Mouse (Mus musculus) intestine, postnatal 0 days (tissue): ENCODE measurements at regions not wholly inside any gene's neighbourhood (a gene's known extent, or its start where the extent isn't known, plus 50 kb on each side); places are given as distances from the start of the nearest gene placed in this dataset.
"Not testable (repeated sequence)": the region's sequence is repeated elsewhere in the genome, so short reads cannot be mapped to it uniquely, and the experiment has no call there.

Source experiments
- ATAC-seq: fragments of 200-750 bp; cut with Nextera tagmentation; 2 replicates; pipeline ENCODE4 v1.8.0; 2017; ENCODE audit warnings: mild to moderate bottlenecking, moderate TSS enrichment, moderate library complexity
- H3K27ac ChIP-seq: fragments of 300-500 bp; sonication (generic); 2 replicates; pipeline ENCODE4 v1.5.1; 2014; ENCODE audit warnings: mild to moderate bottlenecking, low read depth, low read length, moderate library complexity
- H3K27me3 ChIP-seq: fragments of 300-500 bp; sonication (generic); replicated peaks from 2 replicates; pipeline ENCODE4 v1.6.1; 2014; ENCODE audit warnings: low read length, mixed read lengths; ENCODE audit not compliant: control insufficient read depth, insufficient read depth
- H3K36me3 ChIP-seq: fragments of 300-500 bp; sonication (generic); 2 replicates; pipeline ENCODE4 v1.6.1; 2014; ENCODE audit warnings: mild to moderate bottlenecking, moderate library complexity; ENCODE audit not compliant: control insufficient read depth, insufficient read depth
- H3K4me1 ChIP-seq: fragments of 300-500 bp; sonication (generic); replicated peaks from 2 replicates; pipeline ENCODE4 v1.6.1; 2014; ENCODE audit warnings: antibody characterized with exemption, low read length, mixed read lengths; ENCODE audit not compliant: control insufficient read depth, insufficient read depth
- H3K4me2 ChIP-seq: fragments of 300-500 bp; sonication (generic); replicated peaks from 2 replicates; pipeline ENCODE4 v1.6.1; 2014; ENCODE audit warnings: low read depth, mild to moderate bottlenecking, moderate library complexity
- H3K4me3 ChIP-seq: fragments of 300-500 bp; sonication (generic); 2 replicates; pipeline ENCODE4 v1.5.1; 2014; ENCODE audit warnings: low read depth, low read length
- H3K9ac ChIP-seq: fragments of 300-500 bp; sonication (generic); 2 replicates; pipeline ENCODE4 v1.6.1; 2014; ENCODE audit warnings: mild to moderate bottlenecking, low read depth, low read length
- H3K9me3 ChIP-seq: fragments of 300-500 bp; sonication (generic); 2 replicates; pipeline ENCODE4 v1.6.1; 2016; ENCODE audit warnings: mixed run types; ENCODE audit not compliant: control insufficient read depth
- CTCF ChIP-seq: sonication (generic); IDR thresholded peaks from 2 replicates; pipeline ENCODE4 v1.5.1; 2016; ENCODE audit warnings: low read depth, mild to moderate bottlenecking, control low read depth, antibody characterized with exemption, moderate library complexity
- WGBS: fragments of 180-500 bp; shearing (Covaris S2); extraction: QIAGEN DNeasy Blood & Tissue Kit; methylation state at CpG from one replicate; pipeline ENCODE4 v1.1.7; 2014; 5-methylcytosine and 5-hydroxymethylcytosine counted together

- no peaks in the 10 kb centered on the region for H3K36me3 ChIP-seq
- no peak overlapping the region for H3K4me2 ChIP-seq
- H3K9me3 ChIP-seq, result no peaks in the 10 kb centered on the region
- H3K9ac ChIP-seq, result no peak overlapping the region
- no peak for TF ChIP-seq CTCF
- H3K4me3 ChIP-seq, result no peak overlapping the region
- ATAC-seq, result no peak
- WGBS, result 69% methylated on average over 5 of the region's 5 CpGs
- no peaks in the 10 kb centered on the region for H3K27me3 ChIP-seq
- H3K27ac ChIP-seq, result no peak overlapping the region
- H3K4me1 ChIP-seq, result no peaks in the 10 kb centered on the region
Observed at GRCm38 (mm10) chr16:84624443-84625109, 109.7 kb downstream of the A730009L09Rik start.

- no peak for TF ChIP-seq CTCF
- Histone ChIP-seq H3K27me3 (no peaks in the 10 kb centered on the region), H3K27ac (no peak overlapping the region), H3K4me1 (no peaks in the 10 kb centered on the region), H3K9ac (no peak overlapping the region), H3K9me3 (no peaks in the 10 kb centered on the region), H3K4me2 (no peak overlapping the region), H3K36me3 (no peaks in the 10 kb centered on the region), H3K4me3 (no peak overlapping the region)
- ATAC-seq, result no peak
- 85% methylated on average over 4 of the region's 4 CpGs for WGBS
Observed at GRCm38 (mm10) chr16:84625110-84625722, 110.3 kb downstream of the A730009L09Rik start.

GRCm38 (mm10) chr16:84627052-84627451 lies 108.5 kb downstream of the Mrpl39 start:
- Histone ChIP-seq H3K9me3 (no peaks in the 10 kb centered on the region), H3K4me2 (no peak overlapping the region), H3K27ac (no peak overlapping the region), H3K9ac (no peak overlapping the region), H3K4me1 (no peaks in the 10 kb centered on the region), H3K4me3 (no peak overlapping the region), H3K27me3 (no peaks in the 10 kb centered on the region), H3K36me3 (no peaks in the 10 kb centered on the region)
- ATAC-seq, result no peak
- 92% methylated on average over 2 of the region's 2 CpGs for WGBS
- TF ChIP-seq CTCF, result no peak

GRCm38 (mm10) chr16:84629868-84630267 lies 105.7 kb downstream of the Mrpl39 start:
- Histone ChIP-seq H3K27me3 (no peaks in the 10 kb centered on the region), H3K9ac (no peak overlapping the region), H3K4me1 (no peaks in the 10 kb centered on the region), H3K4me3 (no peak overlapping the region), H3K27ac (no peak overlapping the region), H3K9me3 (no peaks in the 10 kb centered on the region), H3K4me2 (no peak overlapping the region), H3K36me3 (no peaks in the 10 kb centered on the region)
- 77% methylated on average over 1 of the region's 1 CpGs for WGBS
- ATAC-seq, result no peak
- no peak for TF ChIP-seq CTCF

- not testable (repeated sequence) for H3K27me3 ChIP-seq, H3K4me1 ChIP-seq, H3K27ac ChIP-seq, ATAC-seq, H3K36me3 ChIP-seq, H3K4me2 ChIP-seq, H3K4me3 ChIP-seq, H3K9me3 ChIP-seq, H3K9ac ChIP-seq
- 75% methylated on average over 1 of the region's 1 CpGs for WGBS
Observed at GRCm38 (mm10) chr16:84644446-84644845, 91.1 kb downstream of the Mrpl39 start.

GRCm38 (mm10) chr16:84646172-84646684 lies 89.3 kb downstream of the Mrpl39 start:
- Histone ChIP-seq H3K36me3 (no peaks in the 10 kb centered on the region), H3K4me3 (no peak overlapping the region), H3K27me3 (no peaks in the 10 kb centered on the region), H3K27ac (no peak overlapping the region), H3K4me2 (no peak overlapping the region), H3K4me1 (no peaks in the 10 kb centered on the region), H3K9me3 (no peaks in the 10 kb centered on the region), H3K9ac (no peak overlapping the region)
- ATAC-seq, result no peak
- TF ChIP-seq CTCF, result no peak
- 75% methylated on average over 8 of the region's 8 CpGs for WGBS
